Mouse (Mus musculus) frontal cortex, postnatal 14 days (tissue): ENCODE data around the gene Sipa1l3.

Experiments used
- DNase-seq, 2 experiments: peaks; one replicate each; pipeline ENCODE4 v3.0.0; 2022; ENCODE audit warnings: low spot score in 2 of 2

The Sipa1l3 gene

DNA sequence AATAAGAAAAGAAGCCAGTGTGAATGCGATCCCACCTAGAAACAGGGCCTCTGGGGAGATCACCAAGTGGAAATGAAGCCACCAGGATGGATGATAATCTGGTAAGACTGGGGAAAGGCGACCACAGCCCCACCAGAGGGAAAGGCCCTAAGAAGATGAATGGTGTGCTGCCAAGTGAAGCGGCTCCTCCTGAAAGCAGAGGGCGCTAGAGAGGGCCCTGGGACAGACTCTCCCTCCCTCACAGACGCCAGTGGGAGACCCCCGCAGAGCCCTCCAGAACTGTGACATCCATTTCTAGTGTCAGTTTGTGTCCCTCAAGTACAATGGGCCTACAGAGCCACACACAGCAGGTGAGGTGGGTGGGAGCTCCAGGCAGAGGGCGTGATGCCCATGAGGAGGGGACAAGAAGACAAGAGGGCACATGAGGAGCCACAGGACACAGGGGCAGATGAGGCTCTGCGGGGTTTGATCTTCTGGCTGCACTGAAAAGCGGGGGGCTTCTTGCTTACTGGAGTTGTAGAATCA is 181.6 kb downstream of the Sipa1l3 start:
- DNase-seq, result no peak

DNA sequence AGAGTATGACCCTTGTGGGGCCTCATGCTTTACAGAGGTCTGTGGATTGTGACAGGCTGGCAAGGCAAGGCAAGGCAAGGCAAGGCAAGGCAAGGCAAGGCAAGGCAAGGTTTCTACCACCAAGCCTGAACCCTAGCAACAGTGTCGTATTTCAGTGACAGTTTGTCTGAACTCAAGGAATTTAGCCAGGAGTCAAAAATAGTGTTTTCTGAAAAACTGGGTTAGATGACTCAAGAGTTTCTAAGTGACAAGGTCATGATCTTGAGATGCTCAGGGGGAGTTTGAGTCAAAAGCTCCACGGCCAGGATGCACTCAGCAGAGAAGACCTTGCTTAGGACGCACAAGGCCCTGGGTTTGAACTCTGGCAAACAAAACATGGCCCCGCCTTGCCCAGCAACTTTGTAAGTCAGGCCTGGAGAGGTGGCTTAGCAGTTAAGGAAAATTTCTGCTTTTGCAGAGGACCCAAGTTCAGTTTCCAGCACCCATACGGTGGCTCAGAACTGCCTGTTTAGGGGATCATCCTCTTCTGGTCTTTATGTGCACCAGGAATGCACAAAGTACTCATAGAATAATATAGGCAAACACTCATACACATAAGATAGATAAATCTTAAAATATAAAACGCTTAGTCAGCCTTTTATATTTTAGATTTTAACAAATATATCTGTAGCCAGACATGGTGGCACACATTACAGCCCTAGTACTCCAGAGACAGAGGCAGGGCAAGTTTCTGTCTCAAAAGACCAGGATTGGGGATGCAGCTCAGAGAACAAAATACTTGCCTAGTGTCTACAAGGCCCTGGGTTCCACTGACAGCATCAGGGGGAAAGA is 182.4 kb downstream of the Sipa1l3 start:
- DNase-seq, result no peak

DNA sequence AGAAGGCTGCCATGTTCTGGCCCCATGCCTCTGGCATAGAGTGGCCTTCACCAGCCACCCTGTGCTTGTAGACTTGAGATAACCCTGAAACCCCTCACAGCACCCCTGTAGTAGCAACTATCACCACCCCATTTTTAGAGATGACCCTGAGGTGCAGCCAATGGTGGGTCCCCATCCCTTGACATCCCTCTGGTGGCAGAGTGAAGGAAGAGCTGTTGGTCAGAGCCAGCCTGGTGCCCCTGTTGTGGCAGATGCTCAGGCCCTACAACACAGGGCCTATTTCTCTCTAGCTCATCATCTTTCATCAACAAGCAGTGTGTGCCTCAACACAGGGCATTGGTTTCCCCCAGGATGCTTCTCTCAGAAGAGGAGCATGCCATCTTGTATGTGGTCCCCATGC is 183.2 kb downstream of the Sipa1l3 start:
- no peak for DNase-seq

DNA sequence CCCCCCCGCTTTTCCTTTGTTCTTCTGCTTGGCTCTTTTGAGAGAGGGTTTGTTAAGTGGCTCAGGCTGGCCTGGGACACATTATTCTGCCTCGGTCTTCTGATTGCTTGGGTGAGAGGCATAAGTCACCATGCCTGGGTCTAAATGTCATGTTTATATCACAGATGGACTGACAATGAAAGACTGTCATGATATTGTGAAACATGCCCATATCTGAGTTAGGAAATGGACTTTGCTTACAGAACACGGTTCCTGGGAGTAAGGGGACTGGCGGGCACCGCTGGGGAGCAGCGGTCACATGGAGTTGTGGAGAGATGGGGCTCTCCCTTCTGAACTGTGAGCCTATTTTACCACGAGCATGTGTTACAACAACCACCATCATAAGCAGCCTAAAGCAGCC is 184.3 kb downstream of the Sipa1l3 start:
- no peak for DNase-seq

DNA sequence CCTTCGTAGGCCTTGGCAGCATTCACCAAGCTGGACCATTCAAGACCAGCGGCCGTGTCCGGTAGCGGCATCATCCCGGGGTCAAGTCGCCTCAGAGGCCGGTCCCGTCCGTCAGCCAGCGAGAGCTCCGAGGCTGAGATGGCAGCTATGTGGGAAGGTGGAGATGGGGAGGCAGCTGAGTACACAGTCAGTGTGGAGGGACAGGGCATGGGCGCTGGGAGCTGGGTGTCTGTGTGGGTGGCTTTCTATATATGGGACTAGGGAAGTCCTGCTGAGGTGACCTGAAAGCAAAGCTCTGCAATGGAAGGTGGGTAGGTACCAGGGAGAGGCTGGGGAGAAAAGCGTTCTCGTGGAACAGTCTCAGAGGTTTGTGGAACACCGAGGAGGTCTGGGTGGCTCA is 189.5 kb downstream of the Sipa1l3 start:
- no peak for DNase-seq

DNA sequence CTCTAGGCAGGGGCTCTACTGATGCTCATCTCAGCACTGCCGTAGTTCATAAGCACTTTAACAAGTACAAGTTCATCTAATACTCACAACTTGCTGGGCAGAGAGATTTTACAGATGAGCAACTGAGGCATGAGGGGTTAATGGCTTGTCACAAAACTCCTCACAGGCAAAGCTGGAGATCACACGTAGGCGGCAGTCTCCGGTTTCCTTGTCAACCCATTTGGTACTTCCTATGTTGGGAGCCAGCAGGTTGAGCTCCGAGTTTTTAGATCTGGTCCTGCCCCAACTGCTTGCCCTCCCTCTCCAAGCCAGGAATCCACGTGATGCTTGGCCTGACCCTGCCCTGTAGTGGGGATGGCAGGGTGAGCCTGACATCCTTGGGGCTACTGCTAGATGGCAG is 191.4 kb downstream of the Sipa1l3 start:
- DNase-seq, result no peak

DNA sequence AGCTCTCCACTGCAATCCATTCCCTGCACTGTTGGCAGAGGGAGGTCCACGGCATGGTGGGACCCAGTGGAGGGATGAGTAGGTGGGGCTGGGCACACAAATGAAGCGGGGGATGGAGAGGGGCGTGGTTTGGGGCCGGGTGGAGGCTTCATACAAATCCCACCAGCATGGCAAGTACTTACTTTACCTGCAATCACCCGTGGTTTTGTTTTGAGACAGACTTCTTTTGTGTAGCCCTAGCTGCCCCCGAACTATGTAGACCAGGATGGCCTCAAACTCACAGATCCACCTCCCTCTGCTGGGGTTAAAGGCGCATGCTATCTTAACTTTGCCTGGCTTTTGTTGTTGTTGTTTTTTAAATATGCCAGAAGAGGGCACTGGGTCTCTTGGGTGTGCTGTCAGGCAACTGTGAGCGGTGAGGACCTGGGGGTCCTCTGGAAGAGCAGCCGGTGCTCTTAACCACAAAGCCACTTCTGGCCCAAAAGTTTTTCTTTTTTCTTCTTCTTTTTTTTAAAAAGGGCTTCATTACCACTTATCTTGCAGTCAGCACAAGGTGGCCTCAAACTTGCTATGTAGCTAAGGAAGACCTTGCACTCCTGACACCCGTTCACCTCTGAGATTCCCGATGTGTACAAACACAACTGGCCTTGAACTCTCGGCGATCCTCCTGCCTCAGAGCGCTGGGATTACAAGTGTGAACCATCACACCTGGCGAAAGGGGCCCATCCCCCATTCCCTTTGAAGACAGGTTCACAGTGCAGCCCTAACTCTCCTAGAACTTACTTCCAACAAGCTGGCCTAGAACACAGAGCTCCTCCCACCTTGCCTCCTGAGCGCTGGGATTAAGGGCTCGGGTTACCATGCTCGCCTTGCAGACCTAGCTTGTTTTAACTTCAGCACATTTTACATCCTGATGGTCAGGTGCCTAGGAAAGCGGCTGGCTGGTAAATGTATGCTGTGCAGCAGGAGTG is 198.8 kb downstream of the Sipa1l3 start:
- DNase-seq, result no peak

DNA sequence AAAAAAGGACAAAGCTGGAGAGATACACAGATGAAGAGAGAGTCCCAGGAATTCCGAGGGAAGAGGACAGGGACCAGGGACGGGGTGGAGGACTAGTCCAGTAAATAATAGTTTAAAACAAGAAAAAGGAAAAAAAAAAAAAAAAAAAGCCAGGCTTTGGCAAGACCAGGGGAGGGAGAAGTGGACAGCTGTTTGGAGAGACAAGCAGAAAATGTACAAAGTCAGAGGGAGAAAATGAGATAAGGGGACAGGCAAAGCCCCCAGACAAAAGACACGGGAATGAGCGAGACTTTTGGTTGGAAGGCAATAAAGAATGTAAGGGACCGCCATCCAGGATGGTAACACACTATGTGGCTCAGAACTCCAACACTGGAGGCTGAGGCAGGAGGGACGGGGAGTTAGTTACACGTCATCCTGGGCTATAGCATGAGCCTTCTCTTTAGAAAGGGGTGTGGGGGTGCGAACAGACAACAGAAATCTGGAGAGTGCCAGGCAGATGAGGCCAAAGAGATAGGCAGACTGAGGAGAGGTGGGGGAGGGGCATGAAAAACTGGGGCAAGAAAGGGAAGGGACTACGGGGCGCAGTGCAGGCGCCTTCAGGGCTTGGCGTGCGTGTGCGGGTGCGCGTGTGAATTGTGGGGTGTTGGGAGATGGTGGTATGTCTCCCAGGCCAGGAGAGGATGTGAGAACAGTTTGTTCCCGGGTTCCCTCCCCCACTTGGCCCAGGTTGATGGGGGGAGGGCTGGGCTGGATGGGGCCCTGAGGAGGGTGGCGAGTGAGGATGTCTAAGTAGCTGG is 200.1 kb downstream of the Sipa1l3 start:
- peak; percentile 48 to 52 for DNase-seq

DNA sequence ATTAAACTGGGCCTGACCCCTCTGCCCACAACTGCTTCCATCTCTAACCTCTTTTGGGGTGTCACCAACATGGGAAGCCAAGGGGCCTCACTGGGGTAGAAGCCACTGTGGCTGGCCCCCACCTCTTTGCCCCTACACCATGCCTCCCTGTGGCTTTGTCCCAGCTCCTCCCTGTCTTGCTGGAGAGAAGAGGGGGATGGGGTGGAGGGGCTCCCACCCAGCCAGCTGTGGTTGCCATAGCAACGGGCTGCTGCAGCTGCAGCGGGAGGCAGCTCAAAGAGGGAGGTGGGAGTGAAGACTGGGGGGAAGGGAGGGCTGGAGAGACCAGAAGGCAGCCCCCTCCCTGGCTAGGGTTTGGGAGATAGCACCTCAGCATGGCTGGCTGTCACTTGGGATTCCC is 200.9 kb downstream of the Sipa1l3 start:
- DNase-seq, result peak; percentile 65 to 81

DNA sequence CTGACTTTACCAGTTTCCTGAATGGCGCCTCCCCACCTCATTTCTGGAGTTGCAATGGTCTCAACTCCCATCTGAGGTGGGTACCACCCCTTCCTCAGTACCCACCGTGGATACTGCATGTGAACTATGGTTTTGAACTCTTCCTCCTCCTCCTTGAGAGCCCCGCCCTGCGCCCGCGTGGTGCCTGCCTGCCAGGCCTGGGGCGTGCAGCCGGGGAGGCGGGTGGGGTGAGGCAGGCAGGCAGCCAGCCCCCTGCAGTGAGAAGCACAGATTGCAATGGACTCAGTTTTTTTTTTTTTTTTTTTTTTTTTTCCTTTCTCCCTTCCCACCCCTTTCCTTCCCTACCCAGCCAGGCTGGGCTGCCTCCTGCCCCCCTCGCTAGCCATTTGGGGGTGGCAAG is 201.5 kb downstream of the Sipa1l3 start:
- DNase-seq, result peak; percentile 47 to 66

DNA sequence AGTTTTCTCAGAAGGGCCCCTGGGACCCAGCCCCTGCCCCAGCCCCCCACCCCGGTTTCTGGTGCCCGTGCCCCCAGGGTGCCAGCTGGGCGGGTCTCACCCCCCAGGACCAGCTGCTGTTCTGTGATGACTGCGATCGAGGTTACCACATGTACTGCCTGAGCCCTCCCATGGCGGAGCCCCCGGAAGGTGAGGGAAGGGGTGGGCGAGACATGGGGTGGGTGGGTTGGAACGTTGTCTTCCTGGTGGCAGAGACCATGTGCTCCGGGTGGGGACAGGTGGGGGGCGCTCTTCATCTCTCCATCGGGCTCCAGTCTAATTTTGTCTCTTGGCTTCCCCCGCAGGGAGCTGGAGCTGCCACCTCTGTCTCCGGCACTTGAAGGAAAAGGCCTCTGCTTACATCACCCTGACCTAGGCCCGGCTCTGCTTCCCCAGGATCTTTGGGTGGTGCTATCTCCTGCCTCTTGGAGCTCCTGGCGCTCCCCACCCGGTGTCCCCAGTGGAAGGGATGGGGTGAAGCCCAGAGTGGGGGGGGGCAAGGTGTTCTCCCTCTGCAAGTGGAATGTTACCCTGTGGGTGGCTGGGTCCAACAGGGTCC is 202.2 kb downstream of the Sipa1l3 start:
- DNase-seq, result peak; percentile 37 to 51

DNA sequence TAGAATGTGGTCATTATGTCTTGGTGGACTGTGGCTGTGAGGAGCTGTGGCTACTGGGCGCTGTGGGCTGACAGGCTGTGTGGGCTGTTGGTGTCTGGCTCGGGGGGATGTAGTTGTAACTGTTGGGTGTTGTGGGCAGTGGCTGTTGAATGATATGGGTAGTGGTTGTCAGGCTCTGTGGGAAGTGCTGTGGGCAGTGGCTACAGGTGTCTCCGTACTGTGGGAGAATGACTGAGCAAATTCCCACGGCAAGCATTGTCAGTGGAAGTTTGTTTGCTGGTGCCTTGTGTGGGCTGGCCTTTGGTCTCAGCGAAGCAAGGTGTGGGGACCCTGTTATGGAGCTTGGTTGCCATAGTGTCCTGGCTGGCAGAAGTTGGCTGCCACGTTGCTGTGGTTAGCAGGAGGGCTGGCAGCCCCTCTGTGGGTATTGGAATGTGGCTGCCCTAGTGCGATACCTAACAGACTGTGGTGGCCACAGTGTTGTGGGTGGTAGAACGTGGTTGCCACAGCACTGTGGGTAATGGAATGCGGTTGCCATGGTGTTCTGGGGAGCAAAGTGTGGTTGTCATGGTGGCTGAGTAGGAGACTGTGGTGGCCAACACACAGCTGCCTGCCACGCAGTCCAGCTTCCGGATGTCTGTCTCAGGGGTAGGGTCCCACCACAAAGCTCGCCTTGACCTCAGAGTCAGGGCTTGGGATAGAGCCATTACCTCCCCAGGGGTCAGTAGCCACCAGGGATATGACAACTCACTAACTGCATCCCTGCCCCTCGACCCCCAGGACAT is 203.4 kb downstream of the Sipa1l3 start:
- DNase-seq, result peak; percentile 61 to 73

DNA sequence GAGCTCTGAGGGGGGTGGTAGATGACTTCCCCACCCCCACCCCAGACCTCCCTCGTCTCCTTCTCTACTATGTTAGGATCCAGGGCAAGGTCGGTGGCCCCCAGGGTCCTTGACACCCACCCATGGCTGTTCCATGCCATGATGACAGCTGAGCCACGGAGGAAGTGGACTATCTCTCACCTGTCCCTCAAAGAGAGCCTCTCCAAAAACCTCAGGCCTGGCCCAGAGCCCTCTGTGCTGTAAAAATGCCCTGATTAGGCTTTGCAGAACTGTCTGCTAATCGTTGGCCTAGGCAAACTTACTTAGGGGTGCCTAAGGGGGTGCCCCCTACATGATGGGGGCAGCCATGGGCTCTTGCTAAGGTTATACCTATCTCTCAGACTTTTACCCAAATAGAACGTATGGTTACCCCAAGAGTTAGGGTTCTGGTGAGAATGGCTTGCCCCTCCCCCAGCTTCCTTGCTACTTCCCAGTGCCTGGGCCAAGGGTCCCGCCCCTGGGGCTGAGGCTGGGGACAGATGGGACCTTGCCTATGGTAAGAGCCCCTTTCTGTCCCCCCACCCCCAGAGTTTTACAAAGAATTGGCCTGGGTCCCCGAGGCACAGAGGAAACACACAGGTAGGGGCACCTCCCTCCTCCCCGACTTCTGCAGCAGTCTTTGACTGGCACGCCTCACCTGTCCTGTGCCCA is 204.7 kb downstream of the Sipa1l3 start:
- DNase-seq, result no peak

DNA sequence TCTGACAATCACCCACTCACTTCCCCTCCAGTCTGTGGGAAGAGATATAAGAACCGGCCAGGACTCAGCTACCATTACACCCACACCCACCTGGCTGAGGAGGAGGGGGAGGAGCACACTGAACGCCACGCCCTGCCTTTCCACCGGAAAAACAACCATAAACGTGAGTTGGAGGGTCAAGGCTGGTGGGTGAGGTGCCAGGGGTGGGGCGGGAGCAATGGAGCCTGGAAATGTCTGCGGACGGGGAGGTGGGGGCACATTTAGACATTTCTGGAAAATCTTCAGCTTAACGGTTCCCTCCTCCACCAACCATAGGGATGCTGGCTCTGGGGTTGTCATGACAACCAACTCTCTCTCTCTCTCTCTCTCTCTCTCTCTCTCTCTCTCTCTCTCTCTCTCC is 205.4 kb downstream of the Sipa1l3 start:
- DNase-seq, result peak in 1 of 2 experiments; percentile 48

DNA sequence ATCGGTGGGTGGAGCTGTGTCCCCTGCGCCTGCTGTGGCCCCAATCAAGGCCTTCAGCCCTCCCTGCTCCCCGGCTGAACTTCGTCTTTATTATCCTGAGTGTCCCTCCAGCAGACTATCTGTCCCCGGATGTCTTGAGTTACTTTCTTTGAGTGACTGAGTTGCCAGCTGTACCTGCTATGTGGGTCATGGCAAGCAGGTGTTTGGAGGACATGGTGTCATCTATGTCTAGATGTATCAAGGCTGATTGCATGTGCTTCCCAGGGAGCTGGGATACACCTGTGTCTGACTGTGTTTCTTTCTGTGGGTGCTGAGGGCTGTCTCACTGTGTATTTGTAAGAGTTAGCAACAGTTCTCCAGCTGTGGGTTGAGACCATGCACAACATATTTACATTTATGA is 208.7 kb downstream of the Sipa1l3 start:
- no peak for DNase-seq

DNA sequence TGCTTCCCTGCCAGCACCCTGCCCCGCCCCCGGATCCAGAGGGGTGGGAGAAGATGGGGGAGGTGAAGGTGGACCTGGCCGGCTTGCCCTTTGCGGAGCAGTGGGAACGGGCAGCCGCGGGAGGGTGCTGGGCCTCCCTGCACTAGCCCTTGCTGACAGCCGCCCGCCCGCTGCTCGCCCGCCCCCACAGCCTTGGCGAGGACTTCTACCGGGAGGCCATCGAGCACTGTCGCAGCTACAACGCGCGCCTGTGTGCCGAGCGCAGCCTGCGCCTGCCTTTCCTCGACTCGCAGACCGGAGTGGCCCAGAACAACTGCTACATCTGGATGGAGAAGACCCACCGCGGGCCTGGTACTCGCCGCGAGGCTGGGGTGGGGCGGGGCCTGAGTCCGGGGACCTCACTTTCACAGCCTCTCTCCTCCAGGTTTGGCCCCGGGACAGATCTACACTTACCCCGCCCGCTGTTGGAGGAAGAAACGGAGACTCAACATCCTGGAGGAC is 209.2 kb downstream of the Sipa1l3 start:
- peak in 1 of 2 experiments; percentile 63 for DNase-seq

DNA sequence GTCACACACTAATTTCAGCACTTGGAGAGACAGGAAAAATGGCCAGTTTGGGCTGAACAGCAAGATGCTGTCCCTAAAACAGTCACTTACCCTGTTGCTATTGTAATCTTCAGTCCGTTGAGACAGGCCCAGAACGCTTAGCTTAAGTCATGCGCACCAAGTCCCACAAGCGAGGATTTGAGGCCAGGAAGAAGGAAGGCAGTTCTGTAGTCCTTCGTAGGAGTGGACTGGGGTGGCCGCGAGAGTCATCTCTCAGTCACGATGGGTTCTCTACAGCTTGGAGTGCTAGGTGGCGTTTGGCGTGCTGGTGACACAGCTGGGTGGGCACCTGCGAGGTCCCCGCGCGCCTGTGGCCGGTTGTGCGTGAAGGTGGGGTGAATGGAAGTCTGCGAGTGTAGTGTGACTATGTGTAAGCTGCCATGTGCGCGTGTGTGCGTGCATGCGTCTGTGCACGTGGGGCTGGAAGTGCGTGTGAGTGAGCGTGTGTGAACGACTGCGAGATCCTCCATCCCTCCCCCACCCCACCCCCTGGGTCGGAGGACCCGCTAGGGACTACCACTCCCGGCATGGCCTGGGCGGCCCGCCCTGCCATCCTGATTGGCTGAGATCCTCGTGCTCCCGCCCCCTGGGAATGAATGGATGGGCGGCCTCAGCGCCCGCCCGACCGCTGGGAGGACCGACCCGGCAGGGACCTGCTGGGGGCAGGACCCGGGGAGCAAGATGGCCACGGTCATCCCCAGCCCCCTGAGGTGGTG is 210.9 kb downstream of the Sipa1l3 start:
- peak; percentile 88 to 93 for DNase-seq

DNA sequence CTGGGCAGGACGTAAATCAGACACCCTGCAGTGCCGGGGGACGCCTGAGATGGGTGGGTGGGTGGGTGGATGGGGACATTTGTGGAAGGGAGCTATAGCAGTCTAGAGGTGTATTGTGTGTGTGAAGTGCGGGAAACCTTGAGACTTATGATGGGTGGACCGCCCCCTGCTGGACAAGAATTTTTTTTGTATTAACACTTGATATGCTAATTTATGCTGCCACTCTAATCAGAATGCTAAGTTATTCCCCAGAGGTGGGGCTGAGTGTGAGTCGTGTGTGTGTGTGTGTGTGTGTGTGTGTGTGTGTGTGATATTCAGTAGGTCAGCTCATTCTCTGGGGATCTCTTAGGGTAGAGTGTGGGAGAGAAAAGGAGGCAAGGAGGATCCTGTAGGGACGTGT is 211.8 kb downstream of the Sipa1l3 start:
- no peak for DNase-seq

DNA sequence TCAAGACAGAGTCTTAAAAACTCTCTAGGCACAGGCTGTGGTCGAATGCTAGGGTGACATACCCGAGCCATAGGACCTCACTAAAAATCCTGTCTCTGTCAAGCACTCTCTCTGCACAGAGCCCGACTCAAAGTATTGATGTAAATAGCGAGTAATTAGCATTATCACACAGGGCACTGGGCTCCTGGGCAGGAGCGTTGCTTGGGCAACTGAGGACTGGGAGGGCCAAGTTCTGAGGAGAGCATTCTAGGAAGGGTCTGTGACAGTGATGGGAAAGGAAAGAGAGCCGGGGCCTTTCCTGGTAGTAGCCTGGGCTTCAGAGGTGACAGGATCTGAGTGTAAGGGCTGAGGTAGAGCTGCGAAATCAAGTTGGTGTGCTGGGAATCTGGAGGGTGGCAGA is 212.3 kb downstream of the Sipa1l3 start:
- DNase-seq, result no peak
